Mouse (Mus musculus) midbrain, embryonic 16.5 days (tissue): Measurements from ENCODE around the gene Supt4a. TPM values are rescaled to one million over a fixed set of nuclear protein-coding genes. Genes with fewer than 3 reads are reported as not detected.

Experiments used
- ATAC-seq: fragments of 200-750 bp; cut with Nextera tagmentation; 2 replicates; pipeline ENCODE4 v1.8.0; 2017; ENCODE audit warnings: moderate TSS enrichment
- H3K27ac ChIP-seq: fragments of 300-500 bp; sonication (generic); 2 replicates; pipeline ENCODE4 v1.5.1; 2014; ENCODE audit warnings: mild to moderate bottlenecking, low read length, mixed read lengths
- H3K27me3 ChIP-seq: fragments of 300-500 bp; sonication (generic); 2 replicates; pipeline ENCODE4 v1.6.1; 2014; ENCODE audit warnings: low read depth, low read length, mixed read lengths; ENCODE audit not compliant: control insufficient read depth, insufficient read depth
- H3K36me3 ChIP-seq: fragments of 300-500 bp; sonication (generic); 2 replicates; pipeline ENCODE4 v1.6.1; 2014; ENCODE audit warnings: mild to moderate bottlenecking, low read length, moderate library complexity, mixed read lengths; ENCODE audit not compliant: control insufficient read depth, insufficient read depth
- H3K4me1 ChIP-seq: fragments of 300-500 bp; sonication (generic); 2 replicates; pipeline ENCODE4 v1.6.1; 2014; ENCODE audit warnings: mild to moderate bottlenecking, low read length, mixed read lengths; ENCODE audit not compliant: control insufficient read depth, insufficient read depth
- H3K4me2 ChIP-seq: fragments of 300-500 bp; sonication (generic); 2 replicates; pipeline ENCODE4 v1.6.1; 2014; ENCODE audit warnings: mild to moderate bottlenecking, low read length, mixed read lengths
- H3K4me3 ChIP-seq: fragments of 300-500 bp; sonication (generic); 2 replicates; pipeline ENCODE4 v1.5.1; 2014; ENCODE audit warnings: low read depth, mild to moderate bottlenecking, low read length, moderate library complexity, mixed read lengths
- H3K9ac ChIP-seq: fragments of 300-500 bp; sonication (generic); 2 replicates; pipeline ENCODE4 v1.6.1; 2014; ENCODE audit warnings: low read depth, low read length, mixed read lengths
- H3K9me3 ChIP-seq: fragments of 300-500 bp; sonication (generic); replicated peaks from 2 replicates; pipeline ENCODE4 v1.6.1; 2014; ENCODE audit warnings: mild to moderate bottlenecking, low read length, mixed read lengths; ENCODE audit not compliant: control insufficient read depth, poor library complexity, severe bottlenecking
- WGBS: fragments of 180-500 bp; shearing (Covaris S2); extraction: QIAGEN DNeasy Blood & Tissue Kit; methylation state at CpG from one replicate; pipeline ENCODE4 v1.1.7; 2014; 5-methylcytosine and 5-hydroxymethylcytosine counted together
- polyA plus RNA-seq: library from polyadenylated mRNA; unstranded; fragments of >200 nt; fragmentation: Nextera tagmentation; extraction: Ambion mirVana; gene quantifications from 2 replicates; pipeline ENCODE4 v1.2.1, GENCODE M21; 2015

Gene Supt4a
- polyA plus RNA-seq, 1 experiment from 2014 or later, result 127 TPM

DNA sequence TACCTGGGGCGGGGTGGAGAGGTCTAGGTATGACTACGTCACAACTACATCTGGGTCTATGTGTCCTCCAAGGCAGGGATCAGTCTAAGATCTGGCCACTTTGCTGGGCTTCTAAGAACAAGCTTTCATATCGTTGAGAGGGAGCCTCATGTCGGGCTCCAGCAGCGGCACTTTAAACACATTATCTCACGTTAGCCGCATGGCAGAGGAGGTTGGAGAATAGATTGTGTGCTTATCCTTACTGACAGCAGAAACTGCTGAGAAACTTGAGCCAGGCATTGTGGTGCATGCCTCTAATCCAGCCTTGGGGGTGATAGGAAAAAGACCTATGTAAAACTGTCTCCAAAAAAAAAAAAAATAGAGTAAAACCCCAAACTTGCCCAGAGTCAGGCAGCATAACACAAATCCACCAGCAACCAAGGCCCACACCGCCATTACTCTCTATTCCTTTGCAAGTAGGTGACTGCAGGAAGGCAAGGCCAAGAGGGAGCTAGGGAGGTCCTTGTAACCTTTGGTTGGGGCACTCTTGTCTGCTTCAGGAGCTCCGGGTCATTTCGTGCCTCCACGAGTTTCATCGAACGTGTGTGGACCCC lies 7.7 kb upstream of the Supt4a start:
- H3K4me3 ChIP-seq, result no peak overlapping the region
- no peak overlapping the region for H3K27ac ChIP-seq
- H3K4me1 ChIP-seq, result no peaks in the 10 kb centered on the region
- no peaks in the 10 kb centered on the region for H3K9me3 ChIP-seq
- H3K27me3 ChIP-seq, result no peaks in the 10 kb centered on the region
- H3K36me3 ChIP-seq, result no peaks in the 10 kb centered on the region
- H3K9ac ChIP-seq, result no peak overlapping the region
- no peak for ATAC-seq
- no peak overlapping the region for H3K4me2 ChIP-seq
- 88% methylated on average over 13 of the region's 13 CpGs for whole genome bisulfite sequencing

GRCm38 (mm10) chr11:87730652-87731310 lies 6.6 kb upstream of the Supt4a start:
- 72% methylated on average over 10 of the region's 10 CpGs for WGBS
- no peaks in the 10 kb centered on the region for H3K9me3 ChIP-seq
- ATAC-seq, result no peak

GRCm38 (mm10) chr11:87734346-87734745 lies 3.0 kb upstream of the Supt4a start:
- Histone ChIP-seq H3K4me2 (peak overlapping the region; percentile 31), H3K27ac (no peak overlapping the region), H3K9ac (peak overlapping the region; percentile 27; the same call in 1 of the 2 replicates), H3K4me1 (peaks cover 5% of the 10 kb centered on the region), H3K36me3 (no peaks in the 10 kb centered on the region), H3K27me3 (no peaks in the 10 kb centered on the region), H3K9me3 (no peaks in the 10 kb centered on the region), H3K4me3 (no peak overlapping the region)
- no peak for ATAC-seq
- 45% methylated on average over 5 of the region's 5 CpGs for WGBS

More at GRCm38 (mm10) chr11:87730652-87731310, 6.6 kb upstream of the Supt4a start:
- Histone ChIP-seq H3K4me2 (no peak overlapping the region), H3K36me3 (no peaks in the 10 kb centered on the region), H3K27ac (no peak overlapping the region), H3K4me1 (no peaks in the 10 kb centered on the region), H3K9ac (no peak overlapping the region), H3K27me3 (no peaks in the 10 kb centered on the region), H3K4me3 (no peak overlapping the region)

GRCm38 (mm10) chr11:87735691-87736090 lies 1.7 kb upstream of the Supt4a start:
- H3K4me3 ChIP-seq, result no peak overlapping the region
- 86% methylated on average over 6 of the region's 6 CpGs for WGBS
- H3K9me3 ChIP-seq, result no peaks in the 10 kb centered on the region
- H3K4me1 ChIP-seq, result peaks cover 5% of the 10 kb centered on the region
- no peak overlapping the region for H3K4me2 ChIP-seq
- H3K36me3 ChIP-seq, result 0 out of 2 replicates have a peak, but pooled peaks cover 5% of the 10 kb centered on the region
- H3K9ac ChIP-seq, result no peak overlapping the region
- ATAC-seq, result no peak
- no peak overlapping the region for H3K27ac ChIP-seq
- no peaks in the 10 kb centered on the region for H3K27me3 ChIP-seq

DNA sequence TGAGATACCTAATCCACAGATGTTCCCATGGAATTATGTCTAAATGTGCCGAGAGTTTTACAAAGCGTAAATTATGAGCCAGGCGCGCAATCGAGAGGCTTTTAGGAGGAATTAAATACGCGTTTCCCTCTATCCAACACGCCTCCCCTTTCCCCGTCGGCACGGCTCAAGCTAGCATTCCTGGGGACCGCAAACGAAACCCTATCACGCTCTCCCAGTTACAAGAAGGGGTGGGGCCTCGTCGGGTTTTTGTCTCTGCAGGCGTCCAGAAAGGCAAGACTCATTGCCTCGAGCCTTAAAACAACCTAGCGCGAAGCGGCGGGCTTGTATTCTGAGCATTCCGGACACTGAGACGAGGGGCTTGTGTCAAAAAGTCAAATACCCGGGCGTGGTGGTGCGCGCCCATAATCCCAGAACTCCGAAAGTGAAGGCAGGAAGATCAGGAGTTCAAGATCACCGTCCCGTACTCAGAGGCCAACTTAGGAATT lies 661 bp upstream of the Supt4a start:
- H3K9me3 ChIP-seq, result no peaks in the 10 kb centered on the region
- H3K27ac ChIP-seq, result peak overlapping the region; percentile 50
- peak overlapping the region; percentile 40 for H3K9ac ChIP-seq
- H3K4me1 ChIP-seq, result peaks cover 5% of the 10 kb centered on the region
- no peaks in the 10 kb centered on the region for H3K27me3 ChIP-seq
- peak overlapping the region; percentile 77 for H3K4me3 ChIP-seq
- peak; percentile 79 for ATAC-seq
- peak overlapping the region; percentile 70 for H3K4me2 ChIP-seq
- H3K36me3 ChIP-seq, result 0 out of 2 replicates have a peak, but pooled peaks cover 5% of the 10 kb centered on the region
- WGBS, result 1% methylated on average over 31 of the region's 31 CpGs

DNA sequence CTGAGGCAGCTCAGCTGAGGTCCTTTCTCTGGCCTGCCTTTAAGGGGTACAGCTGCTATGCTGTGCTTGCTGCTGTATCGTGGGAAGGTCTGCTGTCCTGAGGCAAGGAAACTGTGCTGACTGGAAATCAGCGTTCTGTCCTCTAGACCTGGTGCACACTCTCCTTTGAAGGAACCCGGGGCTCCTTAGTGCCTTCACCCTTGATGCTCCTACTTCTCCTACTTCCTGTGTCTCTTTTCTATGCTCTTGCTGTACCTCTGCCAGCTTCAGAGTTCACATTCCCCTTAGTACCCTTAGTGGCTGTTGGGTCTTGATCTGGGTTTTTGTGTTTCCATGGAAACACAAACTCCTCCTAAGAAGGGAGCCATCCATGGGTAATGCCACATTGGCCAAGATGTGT lies 6.3 kb downstream of the Supt4a start:
- 100% methylated on average over 3 of the region's 3 CpGs for WGBS
- peaks cover 20% of the 10 kb centered on the region for H3K36me3 ChIP-seq
- no peaks in the 10 kb centered on the region for H3K9me3 ChIP-seq

DNA sequence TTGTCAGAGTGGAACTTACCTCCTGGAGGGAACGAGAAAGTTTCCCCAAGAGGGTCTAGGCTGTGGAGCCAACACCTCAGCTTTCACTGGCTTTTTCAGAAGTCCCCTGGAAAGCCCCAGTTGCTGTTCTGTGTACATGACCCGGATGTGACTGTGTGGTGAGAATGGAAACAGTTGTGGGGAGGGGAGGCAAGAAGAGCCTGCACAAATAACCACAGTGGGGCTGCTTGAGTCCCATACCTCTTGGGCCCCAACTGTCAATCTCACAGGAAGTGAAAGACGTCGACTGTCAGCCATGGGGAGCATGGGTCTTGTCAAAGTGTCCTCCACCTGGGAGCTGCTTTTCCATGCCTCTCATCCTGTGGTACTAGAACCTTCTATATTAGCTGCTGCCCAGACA lies 7.6 kb downstream of the Supt4a start:
- Histone ChIP-seq H3K4me3 (no peak overlapping the region), H3K27ac (no peak overlapping the region), H3K9me3 (no peaks in the 10 kb centered on the region), H3K27me3 (no peaks in the 10 kb centered on the region), H3K36me3 (peaks cover 20% of the 10 kb centered on the region), H3K4me2 (no peak overlapping the region), H3K4me1 (no peaks in the 10 kb centered on the region), H3K9ac (no peak overlapping the region)
- ATAC-seq, result no peak
- 89% methylated on average over 4 of the region's 4 CpGs for WGBS

More for the DNA sequence above, 6.3 kb downstream of the Supt4a start:
- no peak overlapping the region for H3K27ac ChIP-seq
- H3K27me3 ChIP-seq, result no peaks in the 10 kb centered on the region
- H3K9ac ChIP-seq, result no peak overlapping the region
- H3K4me3 ChIP-seq, result no peak overlapping the region
- H3K4me2 ChIP-seq, result no peak overlapping the region
- no peak for ATAC-seq
- no peaks in the 10 kb centered on the region for H3K4me1 ChIP-seq

DNA sequence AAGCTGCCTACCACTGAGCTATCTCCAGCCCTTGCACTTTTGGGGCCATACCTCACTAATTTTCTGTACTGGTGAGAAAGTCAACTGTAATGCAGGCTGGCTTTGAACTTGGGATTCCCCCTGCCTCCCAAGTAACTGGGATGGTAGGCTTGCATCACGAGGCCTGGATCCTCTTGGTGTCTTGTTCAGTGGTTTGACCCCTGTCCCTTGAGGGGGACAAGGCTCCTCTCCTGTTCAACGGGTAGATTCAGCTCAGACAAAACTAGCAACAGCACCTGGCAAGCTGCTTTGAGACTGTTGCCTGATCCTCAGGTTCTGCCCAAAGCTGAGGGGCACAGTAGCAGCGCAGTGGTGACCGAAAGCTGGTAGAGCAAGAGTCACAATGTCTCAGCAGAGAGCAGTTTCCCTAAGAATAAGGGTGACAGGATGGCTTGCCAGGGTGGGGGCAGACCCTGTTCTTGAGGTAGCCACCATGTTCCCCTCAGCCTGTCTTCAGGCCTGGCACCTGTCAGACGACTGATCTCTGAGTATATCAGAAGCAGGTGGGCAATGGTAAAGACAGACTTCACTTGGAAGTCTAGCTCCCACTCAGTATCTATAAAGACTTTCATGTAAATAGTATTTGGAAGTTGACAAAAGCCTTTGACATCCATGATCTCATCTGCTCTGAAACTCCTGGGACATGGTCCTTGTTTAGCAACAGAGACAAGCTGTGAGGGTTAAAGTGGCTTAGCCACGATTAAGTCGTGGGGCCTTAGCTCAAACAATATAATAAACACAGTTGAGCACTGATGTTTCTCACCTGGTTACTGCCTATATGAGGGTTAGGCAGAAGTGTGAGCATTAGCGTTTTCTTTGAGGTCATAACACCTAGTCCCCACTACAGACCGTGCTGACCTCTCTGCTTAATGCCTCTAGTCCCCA lies 8.5 kb downstream of the Supt4a start:
- Histone ChIP-seq H3K4me2 (no peak overlapping the region), H3K4me1 (no peaks in the 10 kb centered on the region), H3K27me3 (no peaks in the 10 kb centered on the region), H3K4me3 (no peak overlapping the region), H3K9me3 (no peaks in the 10 kb centered on the region), H3K9ac (no peak overlapping the region), H3K27ac (no peak overlapping the region), H3K36me3 (peaks cover 15% of the 10 kb centered on the region)
- no peak for ATAC-seq
- 82% methylated on average over 9 of the region's 9 CpGs for WGBS
